Mouse (Mus musculus) MEL (cell line): ENCODE measurements around the gene Hdgf. TPM values are rescaled to one million over a fixed set of nuclear protein-coding genes. Genes with fewer than 3 reads are reported as not detected.
A peak's percentile ranks its signal among the peaks of the same experiment; 100 is the strongest.

Source experiments
- DNase-seq: peaks from one replicate; pipeline ENCODE4 v3.0.0; 2011; ENCODE audit warnings: low read depth, low spot score
- H3K27ac ChIP-seq: 2 replicates; pipeline ENCODE4 v1.5.1; 2012; ENCODE audit warnings: low read depth, mild to moderate bottlenecking, control low read depth, low read length, moderate library complexity; ENCODE audit not compliant: control insufficient read depth
- H3K27me3 ChIP-seq, 2 experiments: fragments of 150-350 bp in 1 of 2; sonication (generic) in 1 of 2; 2 replicates each; pipeline ENCODE4 v1.6.1; 2012; ENCODE audit warnings: low read length in 2 of 2, mild to moderate bottlenecking in 2 of 2, improper control_type of control experiment in 1 of 2, moderate library complexity in 1 of 2; ENCODE audit not compliant: insufficient read depth in 2 of 2, control insufficient read depth in 1 of 2
- H3K36me3 ChIP-seq, 2 experiments: 2 replicates each; pipeline ENCODE4 v1.6.1; 2012 to 2014; ENCODE audit warnings: low read length in 2 of 2, improper control_type of control experiment in 1 of 2, inconsistent platforms in 1 of 2, mild to moderate bottlenecking in 1 of 2; ENCODE audit not compliant: insufficient read depth in 2 of 2, control insufficient read depth in 1 of 2
- H3K4me1 ChIP-seq, 2 experiments: fragments of 150-350 bp in 1 of 2; sonication (generic) in 1 of 2; 2 replicates each; pipeline ENCODE4 v1.6.1; 2012; ENCODE audit warnings: low read length in 2 of 2, improper control_type of control experiment in 1 of 2, mild to moderate bottlenecking in 1 of 2; ENCODE audit not compliant: insufficient read depth in 2 of 2, control insufficient read depth in 1 of 2
- H3K4me3 ChIP-seq, 2 experiments: fragments of 150-350 bp in 1 of 2; sonication (generic) in 1 of 2; 2 replicates each; pipeline ENCODE4 v1.5.1; 2012; ENCODE audit warnings: low read depth in 2 of 2, low read length in 2 of 2, mild to moderate bottlenecking in 2 of 2, moderate library complexity in 2 of 2, control low read depth in 1 of 2, improper control_type of control experiment in 1 of 2; ENCODE audit not compliant: control insufficient read depth in 1 of 2, insufficient read depth in 1 of 2
- H3K79me2 ChIP-seq: 2 replicates; pipeline ENCODE4 v1.6.1; 2012; ENCODE audit warnings: mild to moderate bottlenecking, low read length, moderate library complexity; ENCODE audit not compliant: control insufficient read depth, poor library complexity, insufficient read depth
- H3K9ac ChIP-seq: 2 replicates; pipeline ENCODE4 v1.6.1; 2012; ENCODE audit warnings: low read depth, mild to moderate bottlenecking, control low read depth, low read length, moderate library complexity; ENCODE audit not compliant: control insufficient read depth, poor library complexity, severe bottlenecking
- H3K9me3 ChIP-seq: fragments of 150-350 bp; sonication (generic); replicated peaks from 2 replicates; pipeline ENCODE4 v1.6.1; 2012; ENCODE audit warnings: mild to moderate bottlenecking, low read length, improper control_type of control experiment, moderate library complexity; ENCODE audit not compliant: insufficient read depth
- CHD1 ChIP-seq: IDR thresholded peaks from 2 replicates; pipeline ENCODE4 v1.6.1; 2012; ENCODE audit warnings: low read depth, mild to moderate bottlenecking, inconsistent platforms, low read length, improper control_type of control experiment
- CTCF ChIP-seq, 3 experiments: IDR thresholded peaks in 2 of 3; conservative IDR thresholded peaks in 1 of 3; 2 replicates each; pipeline ENCODE4 v1.5.1; 2011 to 2012; ENCODE audit warnings: low read length in 3 of 3, low read depth in 2 of 3, mild to moderate bottlenecking in 2 of 3, improper control_type of control experiment in 1 of 3, inconsistent platforms in 1 of 3, mixed read lengths in 1 of 3, moderate library complexity in 1 of 3; ENCODE audit not compliant: control insufficient read depth in 1 of 3, insufficient read depth in 1 of 3, poor library complexity in 1 of 3, severe bottlenecking in 1 of 3
- ELF1 ChIP-seq: IDR thresholded peaks from 2 replicates; pipeline ENCODE4 v1.6.1; 2014; ENCODE audit warnings: low read depth, mild to moderate bottlenecking, inconsistent platforms, low read length, improper control_type of control experiment, moderate library complexity
- ETS1 ChIP-seq: IDR thresholded peaks from 2 replicates; pipeline ENCODE4 v1.6.1; 2012; ENCODE audit warnings: low read depth, mild to moderate bottlenecking, inconsistent platforms, low read length, improper control_type of control experiment, moderate library complexity
- HCFC1 ChIP-seq: IDR thresholded peaks from 2 replicates; pipeline ENCODE4 v1.6.1; 2012; ENCODE audit warnings: low read depth, mild to moderate bottlenecking, inconsistent platforms, low read length, improper control_type of control experiment, moderate library complexity
- KAT2A ChIP-seq: conservative IDR thresholded peaks from 2 replicates; pipeline ENCODE4 v1.6.1; 2012; ENCODE audit warnings: low read depth, low read length, improper control_type of control experiment, inconsistent platforms
- MEF2A ChIP-seq: IDR thresholded peaks from 2 replicates; pipeline ENCODE4 v1.6.1; 2014; ENCODE audit warnings: low read depth, mild to moderate bottlenecking, inconsistent platforms, low read length, improper control_type of control experiment; ENCODE audit not compliant: poor library complexity, insufficient replicate concordance, severe bottlenecking; ENCODE audit errors: extremely low read depth
- MYC ChIP-seq: IDR thresholded peaks from 2 replicates; pipeline ENCODE4 v1.6.1; 2011; ENCODE audit warnings: low read depth, mild to moderate bottlenecking, low read length, improper control_type of control experiment, moderate library complexity
- NELFE ChIP-seq: IDR thresholded peaks from 2 replicates; pipeline ENCODE4 v1.6.1; 2011; ENCODE audit warnings: low read depth, low read length, improper control_type of control experiment
- POLR2AphosphoS2 ChIP-seq: IDR thresholded peaks from 2 replicates; pipeline ENCODE4 v1.6.1; 2011; ENCODE audit warnings: low read length, improper control_type of control experiment
- POLR2AphosphoS5 ChIP-seq: IDR thresholded peaks from 2 replicates; pipeline ENCODE4 v1.6.1; 2012; ENCODE audit warnings: low read depth, borderline replicate concordance, mild to moderate bottlenecking, inconsistent platforms, low read length, moderate library complexity, mixed read lengths
- RCOR1 ChIP-seq: IDR thresholded peaks from 2 replicates; pipeline ENCODE4 v1.6.1; 2012; ENCODE audit warnings: low read depth, mild to moderate bottlenecking, inconsistent platforms, low read length, improper control_type of control experiment
- SIN3A ChIP-seq: IDR thresholded peaks from 2 replicates; pipeline ENCODE4 v1.6.1; 2012; ENCODE audit warnings: low read length, improper control_type of control experiment, inconsistent platforms
- TBP ChIP-seq: IDR thresholded peaks from 2 replicates; pipeline ENCODE4 v1.8.0; 2011; ENCODE audit warnings: low read depth, low read length, improper control_type of control experiment
- UBTF ChIP-seq: IDR thresholded peaks from 2 replicates; pipeline ENCODE4 v1.6.1; 2012; ENCODE audit warnings: low read depth, mild to moderate bottlenecking, inconsistent platforms, low read length, improper control_type of control experiment, moderate library complexity, borderline replicate concordance; ENCODE audit not compliant: insufficient read depth
- USF1 ChIP-seq: IDR thresholded peaks from 2 replicates; pipeline ENCODE4 v1.6.1; 2014; ENCODE audit warnings: low read depth, mild to moderate bottlenecking, inconsistent platforms, low read length, improper control_type of control experiment, moderate library complexity
- ZC3H11A ChIP-seq: IDR thresholded peaks from 2 replicates; pipeline ENCODE4 v1.6.1; 2012; ENCODE audit warnings: low read depth, mild to moderate bottlenecking, inconsistent platforms, low read length, improper control_type of control experiment
- ZKSCAN1 ChIP-seq: IDR thresholded peaks from 2 replicates; pipeline ENCODE4 v1.6.1; 2012; ENCODE audit warnings: low read depth, mild to moderate bottlenecking, inconsistent platforms, low read length, improper control_type of control experiment, moderate library complexity
- ZMIZ1 ChIP-seq: IDR thresholded peaks from 2 replicates; pipeline ENCODE4 v1.6.1; 2012; ENCODE audit warnings: low read depth, mild to moderate bottlenecking, inconsistent platforms, low read length, improper control_type of control experiment, moderate library complexity
- ZNF384 ChIP-seq: IDR thresholded peaks from 2 replicates; pipeline ENCODE4 v1.6.1; 2012; ENCODE audit warnings: low read depth, mild to moderate bottlenecking, inconsistent platforms, low read length, improper control_type of control experiment
- polyA plus RNA-seq, 2 experiments: library from polyadenylated mRNA; stranded (reverse) in 1 of 2; unstranded in 1 of 2; fragments of >175 nt in 1 of 2; fragments of >200 nt in 1 of 2; gene quantifications; 2 replicates each; pipeline versions ENCODE4 v1.2.1 to v1.2.4; 2012; ENCODE audit warnings: low replicate concordance in 2 of 2, low read depth in 1 of 2; ENCODE audit not compliant: insufficient read length in 2 of 2, insufficient read depth in 1 of 2, missing spikeins in 1 of 2
- total RNA-seq: library from RNA; depleted of rRNA; stranded (reverse); fragments of 300-350 nt; gene quantifications from 2 replicates; pipeline ENCODE4 v1.2.3, GENCODE M21; 2012

The Hdgf gene
- total and polyA plus RNA-seq, 3 experiments: 369 to 1,503 (median 519) TPM

DNA sequence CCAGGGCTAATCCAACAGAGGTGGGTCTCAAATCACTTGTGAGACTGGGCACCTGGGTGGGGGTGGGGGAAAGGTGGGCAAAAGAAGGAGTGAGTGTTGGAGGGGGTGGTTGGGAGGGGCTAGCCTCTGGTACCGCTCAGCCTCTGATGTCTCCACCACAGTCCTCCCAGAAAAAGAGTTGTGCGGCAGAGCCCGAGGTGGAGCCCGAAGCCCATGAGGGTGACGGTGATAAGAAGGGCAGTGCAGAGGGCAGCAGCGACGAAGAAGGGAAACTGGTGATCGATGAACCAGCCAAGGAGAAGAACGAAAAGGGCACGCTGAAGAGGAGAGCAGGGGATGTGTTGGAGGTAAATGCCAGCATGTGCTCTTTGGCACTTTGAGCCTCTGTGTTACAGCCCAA lies 7.8 kb downstream of the Hdgf start:
- no peak overlapping the region for H3K4me3 ChIP-seq
- no peak overlapping the region for H3K9ac ChIP-seq
- H3K36me3 ChIP-seq: peaks cover 20 to 35% of the 10 kb centered on the region in 2 experiments
- no peak overlapping the region for H3K27ac ChIP-seq
- H3K4me1 ChIP-seq: peaks cover 0 to 24% of the 10 kb centered on the region in 2 experiments; a peak in 3 of 4 replicates
- TF ChIP-seq MYC: no peak
- no peak for TF ChIP-seq TBP
- no peak for TF ChIP-seq NELFE
- TF ChIP-seq CTCF (IDR thresholded peaks at IDR 0.05 in 2 of 3, conservative IDR thresholded peaks at IDR 0.05 in 1 of 3; ENCODE audit: control insufficient read depth in 1 of 3, insufficient read depth in 1 of 3, low read depth in 2 of 3, low read length in 3 of 3, poor library complexity in 1 of 3, severe bottlenecking in 1 of 3): no peak
- TF ChIP-seq UBTF: no peak
- no peak for TF ChIP-seq POLR2AphosphoS2
- TF ChIP-seq POLR2AphosphoS5: no peak
- no peak for TF ChIP-seq ZC3H11A
- TF ChIP-seq ETS1: no peak
- TF ChIP-seq RCOR1: no peak
- TF ChIP-seq USF1: no peak
- no peak for TF ChIP-seq ZNF384
- TF ChIP-seq KAT2A: no peak
- no peak for TF ChIP-seq ZKSCAN1
- TF ChIP-seq SIN3A: no peak
- no peak for TF ChIP-seq HCFC1
- TF ChIP-seq CHD1: no peak
- TF ChIP-seq MEF2A: no peak
- TF ChIP-seq, all 39 proteins: peak for 0
- Histone ChIP-seq H3K79me2 (peaks cover 45% of the 10 kb centered on the region), H3K27me3 (no peaks in the 10 kb centered on the region), H3K9me3 (no peaks in the 10 kb centered on the region)
- no peak for DNase-seq

DNA sequence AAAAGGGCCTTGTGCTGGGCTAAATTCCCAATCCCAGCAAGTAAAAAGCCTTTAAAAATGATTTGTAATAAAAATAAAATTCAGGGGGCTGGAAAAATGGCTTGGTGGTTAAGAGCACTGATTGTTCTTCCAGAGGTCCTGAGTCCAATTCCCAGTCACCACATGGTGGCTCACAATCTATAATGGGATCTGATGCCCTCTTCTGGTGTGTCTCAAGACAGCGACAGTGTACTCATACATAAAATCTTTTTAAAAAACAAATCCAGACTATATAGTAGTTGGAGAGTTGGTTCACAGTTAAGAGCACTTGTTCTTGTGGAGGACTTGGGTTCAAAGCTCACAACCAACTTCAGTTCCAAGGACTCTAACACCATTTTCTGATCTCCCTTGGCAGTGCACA lies 10.9 kb downstream of the Hdgf start:
- peaks cover 0 to 3% of the 10 kb centered on the region in 2 experiments; a peak in 2 of 4 replicates for H3K4me1 ChIP-seq
- TF ChIP-seq SIN3A: no peak
- no peak for TF ChIP-seq ZMIZ1
- TF ChIP-seq CTCF (IDR thresholded peaks at IDR 0.05 in 2 of 3, conservative IDR thresholded peaks at IDR 0.05 in 1 of 3; ENCODE audit: control insufficient read depth in 1 of 3, insufficient read depth in 1 of 3, low read depth in 2 of 3, low read length in 3 of 3, poor library complexity in 1 of 3, severe bottlenecking in 1 of 3): peak in 1 of 3 experiments; percentile 19; a peak in 1 of 6 replicates
- TF ChIP-seq ELF1: no peak
- TF ChIP-seq, all 39 proteins: peak for 1

More for the DNA sequence above, 10.9 kb downstream of the Hdgf start:
- Histone ChIP-seq H3K36me3 (peaks cover 6 to 15% of the 10 kb centered on the region in 2 experiments), H3K79me2 (peaks cover 22% of the 10 kb centered on the region), H3K9ac (no peak overlapping the region), H3K9me3 (no peaks in the 10 kb centered on the region), H3K27me3 (no peaks in the 10 kb centered on the region), H3K4me3 (no peak overlapping the region), H3K27ac (no peak overlapping the region)
- DNase-seq: no peak
